In genomic region chr5:114371331-114371730, GRCm38 (mm10) we compare ENCODE assay signal across 8 mouse cellular contexts. TPM values are rescaled to one million over a fixed set of nuclear protein-coding genes. Genes with fewer than 3 reads are reported as not detected.
DNase-seq lines count a peak whose midpoint lies in the region; ATAC-seq and TF ChIP-seq lines count a peak whose summit lies in the region.

No protein-coding gene starts in this region.

- H3K4me3 ChIP-seq in hindbrain, embryonic 10.5 days = no peak overlapping the region
- H3K4me3 ChIP-seq in hindbrain, embryonic 12.5 days = no peak overlapping the region
- H3K4me3 ChIP-seq in bone marrow macrophage, adult 2 months (ENCODE audit: insufficient read depth, low read length) = no peak overlapping the region
- 0 out of 2 replicates have a peak overlapping the region, but pooled peaks have one; percentile 11 for H3K4me3 ChIP-seq in intestine, embryonic 15.5 days (replicated peaks)
- no peak overlapping the region for H3K4me3 ChIP-seq in midbrain, embryonic 15.5 days
- no peak overlapping the region for H3K4me3 ChIP-seq in forebrain, postnatal 0 days (ENCODE audit: low read depth, low read length)

- TF ChIP-seq POLR2A in bone marrow macrophage, adult 2 months (IDR thresholded peaks at IDR 0.05; ENCODE audit: borderline replicate concordance, low read depth, low read length) = no peak

- H3K9ac ChIP-seq in hindbrain, embryonic 12.5 days = no peak overlapping the region
- peak overlapping the region; percentile 23; the same call in 1 of the 2 replicates for H3K9ac ChIP-seq in intestine, embryonic 15.5 days
- no peak overlapping the region for H3K9ac ChIP-seq in midbrain, embryonic 15.5 days
- no peak overlapping the region for H3K9ac ChIP-seq in forebrain, postnatal 0 days

- H3K4me2 ChIP-seq in hindbrain, embryonic 12.5 days (replicated peaks) = no peak overlapping the region
- peak overlapping the region; percentile 45 for H3K4me2 ChIP-seq in intestine, embryonic 15.5 days (replicated peaks)
- no peak overlapping the region for H3K4me2 ChIP-seq in midbrain, embryonic 15.5 days
- no peak overlapping the region for H3K4me2 ChIP-seq in forebrain, postnatal 0 days (ENCODE audit: low read depth)

- peaks cover 60% of the 10 kb centered on the region for H3K4me1 ChIP-seq in hindbrain, embryonic 10.5 days (replicated peaks)
- peaks cover 39% of the 10 kb centered on the region for H3K4me1 ChIP-seq in hindbrain, embryonic 12.5 days
- peaks cover 40% of the 10 kb centered on the region for H3K4me1 ChIP-seq in bone marrow macrophage, adult 2 months (ENCODE audit: control insufficient read depth, insufficient read depth, low read length)
- H3K4me1 ChIP-seq in intestine, embryonic 15.5 days (replicated peaks) = peaks cover 79% of the 10 kb centered on the region
- peaks cover 16% of the 10 kb centered on the region for H3K4me1 ChIP-seq in midbrain, embryonic 15.5 days
- H3K4me1 ChIP-seq in forebrain, postnatal 0 days (ENCODE audit: insufficient read depth) = no peaks in the 10 kb centered on the region

- H3K27ac ChIP-seq in hindbrain, embryonic 10.5 days = peak overlapping the region; percentile 64
- no peak overlapping the region; the same call in 1 of the 2 replicates for H3K27ac ChIP-seq in hindbrain, embryonic 12.5 days
- H3K27ac ChIP-seq in bone marrow macrophage, adult 2 months (ENCODE audit: insufficient read depth, low read depth, low read length) = peak overlapping the region; percentile 4; the same call in 1 of the 2 replicates
- peak overlapping the region; percentile 90 for H3K27ac ChIP-seq in intestine, embryonic 15.5 days
- H3K27ac ChIP-seq in midbrain, embryonic 15.5 days = no peak overlapping the region
- H3K27ac ChIP-seq in forebrain, postnatal 0 days (ENCODE audit: low read depth, low read length) = no peak overlapping the region

- TF ChIP-seq CTCF in bone marrow macrophage, adult 2 months (IDR thresholded peaks at IDR 0.05; ENCODE audit: low read depth, low read length) = no peak
- no peak for TF ChIP-seq CTCF in forebrain, postnatal 0 days (IDR thresholded peaks at IDR 0.05; ENCODE audit: low read depth)

- ATAC-seq in hindbrain, embryonic 12.5 days (ENCODE audit: low FRiP score) = no peak
- ATAC-seq in intestine, embryonic 15.5 days = no peak
- no peak for ATAC-seq in midbrain, embryonic 15.5 days (replicated peaks)
- ATAC-seq in forebrain, postnatal 0 days = no peak

- DNase-seq in hindbrain, embryonic 10.5 days (ENCODE audit: low spot score) = no peak
- DNase-seq in lung, postnatal 4 days = peak; percentile 38 to 62
- DNase-seq in layer of hippocampus, postnatal 14 days (ENCODE audit: low spot score in 2 of 2) = no peak
- DNase-seq in forebrain, postnatal 0 days = no peak

- H3K27me3 ChIP-seq in hindbrain, embryonic 10.5 days (ENCODE audit: insufficient read depth, poor library complexity, severe bottlenecking) = no peaks in the 10 kb centered on the region
- H3K27me3 ChIP-seq in hindbrain, embryonic 12.5 days = no peaks in the 10 kb centered on the region
- no peaks in the 10 kb centered on the region for H3K27me3 ChIP-seq in intestine, embryonic 15.5 days (replicated peaks)
- H3K27me3 ChIP-seq in midbrain, embryonic 15.5 days (replicated peaks) = no peaks in the 10 kb centered on the region
- no peaks in the 10 kb centered on the region for H3K27me3 ChIP-seq in forebrain, postnatal 0 days (ENCODE audit: insufficient read depth, low read length)

- H3K36me3 ChIP-seq in hindbrain, embryonic 10.5 days = peaks cover 100% of the 10 kb centered on the region
- H3K36me3 ChIP-seq in hindbrain, embryonic 12.5 days = peaks cover 97% of the 10 kb centered on the region
- H3K36me3 ChIP-seq in intestine, embryonic 15.5 days = peaks cover 24% of the 10 kb centered on the region
- H3K36me3 ChIP-seq in midbrain, embryonic 15.5 days (replicated peaks) = peaks cover 44% of the 10 kb centered on the region
- H3K36me3 ChIP-seq in forebrain, postnatal 0 days (ENCODE audit: insufficient read depth) = peaks cover 83% of the 10 kb centered on the region

- H3K9me3 ChIP-seq in hindbrain, embryonic 10.5 days = no peaks in the 10 kb centered on the region
- H3K9me3 ChIP-seq in hindbrain, embryonic 12.5 days (replicated peaks) = no peaks in the 10 kb centered on the region
- no peaks in the 10 kb centered on the region for H3K9me3 ChIP-seq in intestine, embryonic 15.5 days
- no peaks in the 10 kb centered on the region for H3K9me3 ChIP-seq in midbrain, embryonic 15.5 days
- no peaks in the 10 kb centered on the region for H3K9me3 ChIP-seq in forebrain, postnatal 0 days (ENCODE audit: low read length)

- 74% methylated on average over 3 of the region's 3 CpGs for WGBS in hindbrain, embryonic 10.5 days
- 71% methylated on average over 3 of the region's 3 CpGs for WGBS in hindbrain, embryonic 12.5 days
- 29% methylated on average over 3 of the region's 3 CpGs for WGBS in intestine, embryonic 15.5 days
- WGBS in midbrain, embryonic 15.5 days = 89% methylated on average over 3 of the region's 3 CpGs
- WGBS in forebrain, postnatal 0 days = 86% methylated on average over 3 of the region's 3 CpGs

RNA-seq across cellular contexts. Expression of gene Kctd10, which starts 9.0 kb away (rescaled TPM):
- polyA plus RNA-seq in hindbrain, embryonic 10.5 days (2016; fragmentation: Nextera tagmentation; extraction: Ambion mirVana) = 114 and 124 TPM in 2 replicates
- 110 and 115 TPM in 2 replicates for polyA plus RNA-seq in hindbrain, embryonic 12.5 days (2016; fragmentation: Nextera tagmentation; extraction: Ambion mirVana)
- polyA plus RNA-seq in bone marrow macrophage, adult 2 months (2012; ENCODE audit: insufficient read depth, insufficient read length, missing spikeins) = 35.0 and 41.1 TPM in 2 replicates
- 116 and 119 TPM in 2 replicates for polyA plus RNA-seq in intestine, embryonic 15.5 days (2015; fragmentation: Nextera tagmentation; extraction: Ambion mirVana)
- 10 to 100 TPM; 37.6 to 41.4 TPM for total RNA-seq in layer of hippocampus, postnatal 14 days (2021)
- 80.7 and 82.7 TPM in 2 replicates for polyA plus RNA-seq in midbrain, embryonic 15.5 days (2015; fragmentation: Nextera tagmentation; extraction: Ambion mirVana)
- 61.6 and 63.0 TPM in 2 replicates for total RNA-seq in forebrain, postnatal 0 days (2014; rRNA removed)
- polyA plus RNA-seq in forebrain, postnatal 0 days (2015; fragmentation: Nextera tagmentation; extraction: Ambion mirVana) = 69.7 and 74.1 TPM in 2 replicates

RNA-seq across cellular contexts. Expression of gene Ube3b, which starts 9.1 kb away (rescaled TPM):
- 52.5 and 56.2 TPM in 2 replicates for polyA plus RNA-seq in hindbrain, embryonic 10.5 days (2016; fragmentation: Nextera tagmentation; extraction: Ambion mirVana)
- polyA plus RNA-seq in hindbrain, embryonic 12.5 days (2016; fragmentation: Nextera tagmentation; extraction: Ambion mirVana) = 57.9 and 58.2 TPM in 2 replicates
- 46.3 and 52.0 TPM in 2 replicates for polyA plus RNA-seq in bone marrow macrophage, adult 2 months (2012; ENCODE audit: insufficient read depth, insufficient read length, missing spikeins)
- polyA plus RNA-seq in intestine, embryonic 15.5 days (2015; fragmentation: Nextera tagmentation; extraction: Ambion mirVana) = 35.7 and 39.3 TPM in 2 replicates
- total RNA-seq in layer of hippocampus, postnatal 14 days (2021) = 10 to 100 TPM; 72.6 to 85.0 TPM
- 41.3 and 41.4 TPM in 2 replicates for polyA plus RNA-seq in midbrain, embryonic 15.5 days (2015; fragmentation: Nextera tagmentation; extraction: Ambion mirVana)
- 45.1 and 46.8 TPM in 2 replicates for total RNA-seq in forebrain, postnatal 0 days (2014; rRNA removed)
- polyA plus RNA-seq in forebrain, postnatal 0 days (2015; fragmentation: Nextera tagmentation; extraction: Ambion mirVana) = 31.0 and 35.2 TPM in 2 replicates

Comparison
In these comparisons a context has a peak if more than half of its experiments do, and no peak if none do; other contexts are left out.
1. H3K27ac ChIP-seq: peak in hindbrain, embryonic 10.5 days (single experiment), bone marrow macrophage, adult 2 months (single experiment) and intestine, embryonic 15.5 days (single experiment); none in hindbrain, embryonic 12.5 days (single experiment), midbrain, embryonic 15.5 days (single experiment) and forebrain, postnatal 0 days (single experiment).
2. DNase-seq: peak in lung, postnatal 4 days (2 of 2); none in hindbrain, embryonic 10.5 days (single experiment), layer of hippocampus, postnatal 14 days (0 of 2) and forebrain, postnatal 0 days (single experiment).